Mouse (Mus musculus) bone marrow macrophage, adult 2 months (primary cell): ENCODE data around the gene Gucy2g. TPM values are rescaled to one million over a fixed set of nuclear protein-coding genes. Genes with fewer than 3 reads are reported as not detected.

Source experiments
- H3K27ac ChIP-seq: 2 replicates; pipeline ENCODE4 v1.5.1; 2012; ENCODE audit warnings: low read depth, low read length; ENCODE audit not compliant: insufficient read depth
- H3K4me1 ChIP-seq: 2 replicates; pipeline ENCODE4 v1.6.1; 2012; ENCODE audit warnings: low read length; ENCODE audit not compliant: control insufficient read depth, insufficient read depth
- H3K4me3 ChIP-seq: 2 replicates; pipeline ENCODE4 v1.5.1; 2012; ENCODE audit warnings: mild to moderate bottlenecking, low read length, moderate library complexity; ENCODE audit not compliant: insufficient read depth
- CTCF ChIP-seq: IDR thresholded peaks from 2 replicates; pipeline ENCODE4 v1.5.1; 2012; ENCODE audit warnings: low read depth, mild to moderate bottlenecking, low read length, moderate library complexity
- POLR2A ChIP-seq: IDR thresholded peaks from 2 replicates; pipeline ENCODE4 v1.6.1; 2012; ENCODE audit warnings: mild to moderate bottlenecking, low read depth, low read length, borderline replicate concordance
- polyA plus RNA-seq: library from polyadenylated mRNA; stranded (reverse); fragments of >200 nt; gene quantifications from 2 replicates; pipeline ENCODE4 v1.2.4, GENCODE M21; 2012; ENCODE audit not compliant: missing spikeins, insufficient read depth, insufficient read length

Gene Gucy2g
- polyA plus RNA-seq, 1 experiment = not detected

GRCm38 (mm10) chr19:55251383-55252124, 10.5 kb upstream of the Gucy2g start, which contains the start of gene Acsl5:
Acsl5 (plus strand) TSS chr19:55251938.
- Histone ChIP-seq H3K4me1 (peaks cover 9% of the 10 kb centered on the region), H3K27ac (no peak within 1 kb of the TSS), H3K4me3 (no peak within 1 kb of the TSS)
- TF ChIP-seq CTCF (no peak), POLR2A (no peak)

GRCm38 (mm10) chr19:55250451-55250850, 9.4 kb upstream of the Gucy2g start:
- TF ChIP-seq POLR2A (no peak), CTCF (no peak)
- no peak overlapping the region for H3K4me3 ChIP-seq
- H3K27ac ChIP-seq = no peak overlapping the region
- H3K4me1 ChIP-seq = peaks cover 3% of the 10 kb centered on the region

GRCm38 (mm10) chr19:55247991-55248520, 7.0 kb upstream of the Gucy2g start:
- no peak for TF ChIP-seq CTCF
- TF ChIP-seq POLR2A = no peak
- Histone ChIP-seq H3K27ac (no peak overlapping the region), H3K4me3 (no peak overlapping the region), H3K4me1 (no peaks in the 10 kb centered on the region)

- TF ChIP-seq CTCF (no peak), POLR2A (no peak)
- H3K27ac ChIP-seq = no peak overlapping the region
- no peaks in the 10 kb centered on the region for H3K4me1 ChIP-seq
- no peak overlapping the region for H3K4me3 ChIP-seq
Observed at GRCm38 (mm10) chr19:55247563-55247962, 6.5 kb upstream of the Gucy2g start.

GRCm38 (mm10) chr19:55244791-55245231, 3.8 kb upstream of the Gucy2g start:
- Histone ChIP-seq H3K4me3 (no peak overlapping the region), H3K4me1 (no peaks in the 10 kb centered on the region), H3K27ac (no peak overlapping the region)
- TF ChIP-seq CTCF (no peak), POLR2A (no peak)

- Histone ChIP-seq H3K4me1 (peaks cover 13% of the 10 kb centered on the region), H3K4me3 (no peak overlapping the region), H3K27ac (no peak overlapping the region)
- no peak for TF ChIP-seq POLR2A
- no peak for TF ChIP-seq CTCF
Observed at GRCm38 (mm10) chr19:55239766-55240426, 1.1 kb downstream of the Gucy2g start.

GRCm38 (mm10) chr19:55236564-55236963, 4.5 kb downstream of the Gucy2g start:
- H3K4me3 ChIP-seq = no peak overlapping the region
- H3K4me1 ChIP-seq = peaks cover 33% of the 10 kb centered on the region
- no peak overlapping the region for H3K27ac ChIP-seq
- no peak for TF ChIP-seq CTCF
- no peak for TF ChIP-seq POLR2A

GRCm38 (mm10) chr19:55236026-55236425, 5.0 kb downstream of the Gucy2g start:
- Histone ChIP-seq H3K4me1 (peaks cover 39% of the 10 kb centered on the region), H3K4me3 (no peak overlapping the region), H3K27ac (no peak overlapping the region)
- TF ChIP-seq POLR2A (no peak), CTCF (no peak)

- no peak for TF ChIP-seq POLR2A
- no peak for TF ChIP-seq CTCF
- no peak overlapping the region for H3K4me3 ChIP-seq
- peaks cover 50% of the 10 kb centered on the region for H3K4me1 ChIP-seq
Observed at GRCm38 (mm10) chr19:55232136-55232535, 8.9 kb downstream of the Gucy2g start.

GRCm38 (mm10) chr19:55231081-55231480, 10.0 kb downstream of the Gucy2g start:
- Histone ChIP-seq H3K4me1 (peaks cover 53% of the 10 kb centered on the region), H3K27ac (peak overlapping the region; percentile 14; the same call in 1 of the 2 replicates), H3K4me3 (no peak overlapping the region)
- no peak for TF ChIP-seq POLR2A
- no peak for TF ChIP-seq CTCF

More at GRCm38 (mm10) chr19:55232136-55232535, 8.9 kb downstream of the Gucy2g start:
- H3K27ac ChIP-seq = peak overlapping the region; percentile 57
